Mouse (Mus musculus): Measurements from ENCODE around the gene Vmn1r112. TPM values are rescaled to one million over a fixed set of nuclear protein-coding genes. Genes with fewer than 3 reads are reported as not detected.
"Not testable (repeated sequence)": the region's sequence is repeated elsewhere in the genome, so short reads cannot be mapped to it uniquely, and the experiment has no call there.

Vmn1r112 gene
- not detected in 2 replicates for polyA plus RNA-seq (2012; rRNA removed)

DNA sequence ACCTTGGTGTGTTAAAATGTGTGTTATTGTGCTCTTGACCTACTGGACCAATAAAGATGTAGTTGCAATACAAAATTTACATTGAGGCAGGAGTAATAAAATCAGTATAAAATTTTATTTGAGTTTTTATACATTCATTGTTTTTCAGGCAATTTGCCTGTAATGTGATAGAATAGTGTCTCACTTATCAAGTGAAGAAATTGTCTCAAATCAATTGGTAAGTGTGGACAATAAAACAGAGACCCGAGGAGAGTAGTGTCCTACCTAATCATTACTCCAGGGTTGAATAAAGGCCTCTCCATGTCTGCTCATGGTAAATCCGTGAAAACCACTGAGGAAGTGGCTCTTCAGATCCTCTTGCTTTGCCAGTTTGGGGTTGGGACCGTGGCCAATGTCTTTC lies at the start of gene Vmn1r112:
Vmn1r112 (plus strand) TSS at position 301 of the 400 bp plus-strand sequence.
- not testable (repeated sequence) for DNase-seq (ENCODE audit: extremely low spot score in 1 of 2, low spot score in 1 of 2)

DNA sequence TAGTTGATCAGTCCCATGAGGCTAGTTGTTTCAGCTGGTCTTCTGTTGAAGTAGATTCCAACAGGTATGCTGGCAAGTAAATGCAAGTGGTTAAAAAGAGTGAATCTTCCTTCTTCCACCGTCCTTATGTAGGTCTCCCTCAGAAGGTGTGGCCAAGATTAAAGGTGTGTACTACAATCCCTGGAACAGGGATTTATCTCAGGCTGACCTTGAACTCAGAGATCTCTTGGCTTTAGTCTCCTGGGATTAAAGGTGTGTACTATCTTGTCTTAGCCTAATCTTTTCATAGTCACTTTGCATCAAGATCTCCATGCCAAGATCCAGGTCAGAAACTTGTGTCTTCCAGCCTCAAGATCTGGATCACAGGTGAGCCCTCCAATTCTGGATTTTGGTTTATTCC lies 40.5 kb upstream of the Vmn1r112 start, which contains the start of gene Gm10668:
Gm10668 (minus strand) TSS at position 101 of the 400 bp plus-strand sequence.
- not testable (repeated sequence) for DNase-seq (ENCODE audit: extremely low spot score in 1 of 2, low spot score in 1 of 2)

DNA sequence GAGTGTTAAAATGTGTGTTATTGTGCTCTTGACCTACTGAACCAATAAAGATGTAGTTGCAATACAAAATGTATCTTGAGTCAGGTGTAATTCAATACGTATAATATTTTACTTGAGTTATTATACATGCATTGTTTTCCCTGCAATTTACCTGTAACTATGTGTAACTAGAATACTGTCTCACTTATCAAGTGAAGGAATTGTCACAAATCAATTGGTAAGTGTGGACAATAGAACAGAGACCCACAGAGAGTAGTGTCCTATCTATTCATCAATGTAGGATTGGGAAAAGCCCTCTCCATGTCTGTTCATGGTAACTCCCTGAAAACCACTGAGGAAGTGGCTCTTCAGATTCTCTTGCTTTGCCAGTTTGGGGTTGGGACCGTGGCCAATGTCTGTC lies 16.0 kb downstream of the Vmn1r112 start, which contains the start of gene Vmn1r113:
Vmn1r113 (plus strand) TSS at position 301 of the 400 bp plus-strand sequence.
- not testable (repeated sequence) for DNase-seq (ENCODE audit: extremely low spot score in 1 of 2, low spot score in 1 of 2)

DNA sequence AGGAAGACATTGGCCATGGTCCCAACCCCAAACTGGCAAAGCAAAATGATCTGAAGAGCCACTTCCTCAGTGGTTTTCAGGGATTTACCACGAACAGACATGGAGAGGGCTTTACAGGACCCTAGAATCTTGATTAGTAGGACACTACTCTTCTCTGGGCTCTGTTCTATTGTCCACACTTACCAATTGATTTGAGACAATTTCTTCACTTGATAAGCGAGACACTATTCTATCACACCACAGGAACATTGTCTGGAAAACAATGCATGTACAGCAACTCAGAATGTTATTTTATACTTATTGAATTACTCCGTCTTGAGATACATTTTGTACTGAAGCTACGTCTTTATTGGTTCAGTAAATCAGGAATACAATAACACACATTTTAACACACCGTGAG lies 41.1 kb downstream of the Vmn1r112 start, which contains the start of gene Vmn1r114:
Vmn1r114 (minus strand) TSS at position 101 of the 400 bp plus-strand sequence.
- DNase-seq (ENCODE audit: extremely low spot score in 1 of 2, low spot score in 1 of 2) = not testable (repeated sequence)

Other genes starting within 250 kb of the Vmn1r112 start
- not detected in 2 replicates for gene Vmn1r104, start 237.3 kb upstream of the Vmn1r112 start, polyA plus RNA-seq (2012; rRNA removed)
- gene Gm5726, start 225.4 kb upstream of the Vmn1r112 start, polyA plus RNA-seq (2012; rRNA removed) = not detected in 2 replicates
- gene Gm4141, start 194.9 kb upstream of the Vmn1r112 start, polyA plus RNA-seq (2012; rRNA removed) = not detected in 2 replicates
- not detected in 2 replicates for gene Gm4513, start 172.2 kb upstream of the Vmn1r112 start, polyA plus RNA-seq (2012; rRNA removed)
- not detected in 2 replicates for gene Vmn1r107, start 102.3 kb upstream of the Vmn1r112 start, polyA plus RNA-seq (2012; rRNA removed)
- gene Vmn1r111, start 68.0 kb upstream of the Vmn1r112 start, polyA plus RNA-seq (2012; rRNA removed) = not detected in 2 replicates
- gene Gm10668, start 40.6 kb upstream of the Vmn1r112 start, polyA plus RNA-seq (2012; rRNA removed) = not detected in 2 replicates
- gene Vmn1r113, start 16.1 kb downstream of the Vmn1r112 start, polyA plus RNA-seq (2012; rRNA removed) = not detected in 2 replicates
- not detected in 2 replicates for gene Vmn1r114, start 41.0 kb downstream of the Vmn1r112 start, polyA plus RNA-seq (2012; rRNA removed)
- gene Vmn1r115, start 73.8 kb downstream of the Vmn1r112 start, polyA plus RNA-seq (2012; rRNA removed) = not detected in 2 replicates
- gene Vmn1r116, start 101.1 kb downstream of the Vmn1r112 start, polyA plus RNA-seq (2012; rRNA removed) = not detected in 2 replicates
- gene Vmn1r117, start 112.9 kb downstream of the Vmn1r112 start, polyA plus RNA-seq (2012; rRNA removed) = not detected in 2 replicates
- not detected in 2 replicates for gene Vmn1r118, start 141.2 kb downstream of the Vmn1r112 start, polyA plus RNA-seq (2012; rRNA removed)
- not detected in 2 replicates for gene Vmn1r119, start 241.3 kb downstream of the Vmn1r112 start, polyA plus RNA-seq (2012; rRNA removed)

All from frontal cortex, adult 2 months (tissue).